8 mouse cellular contexts compared by ENCODE assay signal in genomic region chr11:59226251-59226650, GRCm38 (mm10). TPM values are rescaled to one million over a fixed set of nuclear protein-coding genes. Genes with fewer than 3 reads are reported as not detected.
A peak's percentile ranks its signal among the peaks of the same experiment; 100 is the strongest.
DNase-seq lines count a peak whose midpoint lies in the region; ATAC-seq lines count a peak whose summit lies in the region.

No protein-coding gene starts in this region.

- H3K4me1 ChIP-seq in kidney, embryonic 15.5 days = peaks cover 48% of the 10 kb centered on the region
- peaks cover 28% of the 10 kb centered on the region for H3K4me1 ChIP-seq in hindbrain, embryonic 14.5 days (replicated peaks; ENCODE audit: control insufficient read depth, insufficient read depth, low read length)
- peaks cover 41% of the 10 kb centered on the region for H3K4me1 ChIP-seq in midbrain, embryonic 16.5 days (ENCODE audit: control insufficient read depth, insufficient read depth, low read length)

- intact Hi-C loops in left cerebral cortex, postnatal 14 days (cut with DNase I) = no loop called here

- WGBS in kidney, embryonic 15.5 days = 29% methylated on average over 3 of the region's 3 CpGs
- WGBS in hindbrain, embryonic 14.5 days = 73% methylated on average over 3 of the region's 3 CpGs
- 64% methylated on average over 3 of the region's 3 CpGs for WGBS in midbrain, embryonic 16.5 days

- H3K27ac ChIP-seq in kidney, embryonic 15.5 days = 0 out of 2 replicates have a peak overlapping the region, but pooled peaks have one; percentile 33
- H3K27ac ChIP-seq in hindbrain, embryonic 14.5 days = no peak overlapping the region
- H3K27ac ChIP-seq in midbrain, embryonic 16.5 days (ENCODE audit: low read length) = no peak overlapping the region

- DNase-seq in kidney, adult 18-20 months = no peak
- DNase-seq in NIH3T3 (ENCODE audit: low read depth) = peak; percentile 54
- DNase-seq in hindbrain, embryonic 14.5 days (ENCODE audit: low spot score) = no peak
- no peak for DNase-seq in gastrocnemius, adult 18-20 months (ENCODE audit: low spot score)
- DNase-seq in urinary bladder, adult 18-20 months (ENCODE audit: low spot score in 2 of 2) = no peak
- no peak for DNase-seq in left cerebral cortex, postnatal 14 days (ENCODE audit: low spot score in 2 of 2)

- H3K4me2 ChIP-seq in kidney, embryonic 15.5 days = peak overlapping the region; percentile 72
- H3K4me2 ChIP-seq in hindbrain, embryonic 14.5 days (replicated peaks) = peak overlapping the region; percentile 83
- peak overlapping the region; percentile 66 for H3K4me2 ChIP-seq in midbrain, embryonic 16.5 days (ENCODE audit: low read length)

- no peaks in the 10 kb centered on the region for H3K9me3 ChIP-seq in kidney, embryonic 15.5 days (replicated peaks)
- no peaks in the 10 kb centered on the region for H3K9me3 ChIP-seq in hindbrain, embryonic 14.5 days (ENCODE audit: control insufficient read depth, low read length)
- no peaks in the 10 kb centered on the region for H3K9me3 ChIP-seq in midbrain, embryonic 16.5 days (replicated peaks; ENCODE audit: control insufficient read depth, low read length, poor library complexity, severe bottlenecking)

- no peaks in the 10 kb centered on the region for H3K27me3 ChIP-seq in kidney, embryonic 15.5 days
- H3K27me3 ChIP-seq in hindbrain, embryonic 14.5 days (ENCODE audit: control insufficient read depth, insufficient read depth, low read length) = no peaks in the 10 kb centered on the region
- no peaks in the 10 kb centered on the region for H3K27me3 ChIP-seq in midbrain, embryonic 16.5 days (ENCODE audit: control insufficient read depth, insufficient read depth, low read depth, low read length)

- H3K9ac ChIP-seq in kidney, embryonic 15.5 days = peak overlapping the region; percentile 100; the same call in 1 of the 2 replicates
- H3K9ac ChIP-seq in hindbrain, embryonic 14.5 days = peak overlapping the region; percentile 97
- H3K9ac ChIP-seq in midbrain, embryonic 16.5 days (ENCODE audit: low read depth, low read length) = no peak overlapping the region

- no peak for ATAC-seq in kidney, embryonic 15.5 days (replicated peaks; ENCODE audit: low FRiP score)
- no peak for ATAC-seq in hindbrain, embryonic 14.5 days (ENCODE audit: low FRiP score)
- no peak for ATAC-seq in midbrain, embryonic 16.5 days

- peaks cover 11% of the 10 kb centered on the region for H3K36me3 ChIP-seq in kidney, embryonic 15.5 days
- H3K36me3 ChIP-seq in hindbrain, embryonic 14.5 days (replicated peaks; ENCODE audit: control insufficient read depth, insufficient read depth) = no peaks in the 10 kb centered on the region
- H3K36me3 ChIP-seq in midbrain, embryonic 16.5 days (ENCODE audit: control insufficient read depth, insufficient read depth, low read length) = no peaks in the 10 kb centered on the region

- peak overlapping the region; percentile 96 for H3K4me3 ChIP-seq in kidney, embryonic 15.5 days (replicated peaks)
- H3K4me3 ChIP-seq in hindbrain, embryonic 14.5 days (replicated peaks; ENCODE audit: low read length) = peak overlapping the region; percentile 98
- peak overlapping the region; percentile 97 for H3K4me3 ChIP-seq in midbrain, embryonic 16.5 days (ENCODE audit: low read depth, low read length)

RNA-seq across cellular contexts. Expression of gene Arf1, which starts 1.8 kb away (rescaled TPM):
- 700 and 709 TPM in 2 replicates for polyA plus RNA-seq in kidney, embryonic 15.5 days (2015; fragmentation: Nextera tagmentation; extraction: Ambion mirVana)
- polyA plus RNA-seq in hindbrain, embryonic 14.5 days (2014; fragmentation: Nextera tagmentation; extraction: Ambion mirVana) = 611 and 652 TPM in 2 replicates
- 644 and 651 TPM in 2 replicates for polyA plus RNA-seq in midbrain, embryonic 16.5 days (2015; fragmentation: Nextera tagmentation; extraction: Ambion mirVana)
- total RNA-seq in gastrocnemius, adult 18-20 months (2021) = 100 to 1,000 TPM; 230 to 237 TPM
- 100 to 1,000 TPM; 417 to 455 TPM for total RNA-seq in left cerebral cortex, postnatal 14 days (2021)

RNA-seq across cellular contexts. Expression of gene 2310033P09Rik, which starts 18.1 kb away (rescaled TPM):
- polyA plus RNA-seq in kidney, embryonic 15.5 days (2015; fragmentation: Nextera tagmentation; extraction: Ambion mirVana) = 32.5 and 36.4 TPM in 2 replicates
- 21.4 and 25.0 TPM in 2 replicates for polyA plus RNA-seq in hindbrain, embryonic 14.5 days (2014; fragmentation: Nextera tagmentation; extraction: Ambion mirVana)
- polyA plus RNA-seq in midbrain, embryonic 16.5 days (2015; fragmentation: Nextera tagmentation; extraction: Ambion mirVana) = 25.0 and 25.2 TPM in 2 replicates
- total RNA-seq in gastrocnemius, adult 18-20 months (2021) = 1 to 10 TPM; 2.3 to 2.6 TPM
- 10 to 100 TPM; 18.3 to 19.2 TPM for total RNA-seq in left cerebral cortex, postnatal 14 days (2021)

RNA-seq across cellular contexts. Expression of gene Mrpl55, which starts 24.0 kb away (rescaled TPM):
- 99.6 and 102 TPM in 2 replicates for polyA plus RNA-seq in kidney, embryonic 15.5 days (2015; fragmentation: Nextera tagmentation; extraction: Ambion mirVana)
- 88.2 and 98.7 TPM in 2 replicates for polyA plus RNA-seq in hindbrain, embryonic 14.5 days (2014; fragmentation: Nextera tagmentation; extraction: Ambion mirVana)
- 80.3 and 91.1 TPM in 2 replicates for polyA plus RNA-seq in midbrain, embryonic 16.5 days (2015; fragmentation: Nextera tagmentation; extraction: Ambion mirVana)
- total RNA-seq in gastrocnemius, adult 18-20 months (2021) = 10 to 100 TPM; 57.0 to 65.8 TPM
- 10 to 100 TPM; 38.5 to 39.9 TPM for total RNA-seq in left cerebral cortex, postnatal 14 days (2021)

RNA-seq across cellular contexts. Expression of gene Guk1, which starts 34.2 kb away (rescaled TPM):
- 117 and 120 TPM in 2 replicates for polyA plus RNA-seq in kidney, embryonic 15.5 days (2015; fragmentation: Nextera tagmentation; extraction: Ambion mirVana)
- 248 and 249 TPM in 2 replicates for polyA plus RNA-seq in hindbrain, embryonic 14.5 days (2014; fragmentation: Nextera tagmentation; extraction: Ambion mirVana)
- polyA plus RNA-seq in midbrain, embryonic 16.5 days (2015; fragmentation: Nextera tagmentation; extraction: Ambion mirVana) = 242 and 261 TPM in 2 replicates
- total RNA-seq in gastrocnemius, adult 18-20 months (2021) = 10 to 100 TPM; 32.9 to 38.0 TPM
- total RNA-seq in left cerebral cortex, postnatal 14 days (2021) = 100 to 1,000 TPM; 113 to 118 TPM

RNA-seq across cellular contexts. Expression of gene Gjc2, which starts 43.2 kb away (rescaled TPM):
- polyA plus RNA-seq in kidney, embryonic 15.5 days (2015; fragmentation: Nextera tagmentation; extraction: Ambion mirVana) = 0.22 and 0.27 TPM in 2 replicates
- polyA plus RNA-seq in hindbrain, embryonic 14.5 days (2014; fragmentation: Nextera tagmentation; extraction: Ambion mirVana) = 0.12 and 0.35 TPM in 2 replicates
- 0.21 and 0.30 TPM in 2 replicates for polyA plus RNA-seq in midbrain, embryonic 16.5 days (2015; fragmentation: Nextera tagmentation; extraction: Ambion mirVana)
- under 1 TPM; 0.23 to 0.33 TPM for total RNA-seq in gastrocnemius, adult 18-20 months (2021)
- 10 to 100 TPM in 1 of 2 experiments, 1 to 10 TPM in 1; 7.9 to 14.2 TPM for total RNA-seq in left cerebral cortex, postnatal 14 days (2021)
